Mouse (Mus musculus): Measurements from ENCODE around the gene Bcat1. TPM values are rescaled to one million over a fixed set of nuclear protein-coding genes. Genes with fewer than 3 reads are reported as not detected.

The Bcat1 gene
- polyA plus RNA-seq, 1 experiment from 2014 or later, result 101 TPM

DNA sequence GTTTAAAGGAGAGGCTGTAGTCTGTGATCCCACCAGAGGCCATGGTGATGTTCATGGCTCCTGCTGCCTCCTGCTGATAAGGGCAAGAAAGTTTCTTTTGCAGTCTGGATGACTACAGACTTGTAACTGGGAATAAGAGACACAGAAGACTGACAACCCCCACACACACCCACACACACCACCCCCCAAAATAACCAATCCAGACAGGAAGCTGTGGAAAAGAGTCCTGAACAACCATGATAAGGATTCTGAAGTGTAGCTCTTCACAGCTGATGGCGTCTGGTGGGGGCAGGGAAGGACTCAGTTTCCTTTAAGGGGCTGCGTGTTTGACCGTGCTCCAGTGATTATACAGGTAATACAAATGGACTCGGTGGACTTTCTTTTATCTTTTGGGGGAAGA, 13.4 kb upstream of the Bcat1 start:
- Histone ChIP-seq H3K36me3 (no peaks in the 10 kb centered on the region), H3K27ac (no peak overlapping the region), H3K27me3 (0 out of 2 replicates have a peak, but pooled peaks cover 2% of the 10 kb centered on the region), H3K4me2 (no peak overlapping the region), H3K4me1 (replicated peaks) (no peaks in the 10 kb centered on the region), H3K4me3 (no peak overlapping the region), H3K9ac (no peak overlapping the region), H3K9me3 (no peaks in the 10 kb centered on the region)
- 80% methylated on average over 4 of the region's 4 CpGs for WGBS
- no peak for ATAC-seq (ENCODE audit: low FRiP score)

DNA sequence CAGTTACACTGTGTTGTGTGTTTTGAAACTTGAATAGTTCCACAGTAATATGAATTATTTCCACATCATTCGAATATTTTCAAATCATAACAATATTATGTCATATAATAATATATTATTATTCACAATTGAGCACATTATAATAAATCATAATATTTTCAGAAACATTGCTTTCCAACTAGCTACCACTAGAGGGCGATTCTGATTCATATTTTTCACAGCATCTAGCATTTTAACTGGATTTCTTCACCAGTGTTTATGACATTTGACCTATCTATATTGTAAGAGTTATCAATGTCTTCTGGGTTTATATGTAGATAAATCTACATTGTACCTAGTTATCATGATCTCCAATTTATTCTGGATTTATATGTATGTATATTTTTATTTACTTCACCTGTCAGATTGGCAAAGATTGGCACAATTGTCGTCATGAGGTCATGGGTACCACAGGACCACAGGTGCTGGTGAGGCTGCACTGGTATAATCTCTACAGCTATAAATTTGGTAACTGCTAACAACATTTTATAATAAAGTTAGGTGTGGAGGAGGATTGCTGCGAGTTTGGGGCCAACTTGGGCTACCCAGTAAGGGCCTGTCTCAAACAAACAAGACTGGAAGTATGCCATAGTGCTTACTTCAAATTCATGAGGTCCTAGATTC, 12.6 kb upstream of the Bcat1 start:
- Histone ChIP-seq H3K4me3 (no peak overlapping the region), H3K27ac (no peak overlapping the region), H3K4me2 (no peak overlapping the region), H3K9ac (no peak overlapping the region), H3K9me3 (no peaks in the 10 kb centered on the region), H3K36me3 (no peaks in the 10 kb centered on the region), H3K27me3 (0 out of 2 replicates have a peak, but pooled peaks cover 2% of the 10 kb centered on the region), H3K4me1 (replicated peaks) (no peaks in the 10 kb centered on the region)
- ATAC-seq (ENCODE audit: low FRiP score), result no peak
- WGBS, result 50% methylated on average over 4 of the region's 4 CpGs

DNA sequence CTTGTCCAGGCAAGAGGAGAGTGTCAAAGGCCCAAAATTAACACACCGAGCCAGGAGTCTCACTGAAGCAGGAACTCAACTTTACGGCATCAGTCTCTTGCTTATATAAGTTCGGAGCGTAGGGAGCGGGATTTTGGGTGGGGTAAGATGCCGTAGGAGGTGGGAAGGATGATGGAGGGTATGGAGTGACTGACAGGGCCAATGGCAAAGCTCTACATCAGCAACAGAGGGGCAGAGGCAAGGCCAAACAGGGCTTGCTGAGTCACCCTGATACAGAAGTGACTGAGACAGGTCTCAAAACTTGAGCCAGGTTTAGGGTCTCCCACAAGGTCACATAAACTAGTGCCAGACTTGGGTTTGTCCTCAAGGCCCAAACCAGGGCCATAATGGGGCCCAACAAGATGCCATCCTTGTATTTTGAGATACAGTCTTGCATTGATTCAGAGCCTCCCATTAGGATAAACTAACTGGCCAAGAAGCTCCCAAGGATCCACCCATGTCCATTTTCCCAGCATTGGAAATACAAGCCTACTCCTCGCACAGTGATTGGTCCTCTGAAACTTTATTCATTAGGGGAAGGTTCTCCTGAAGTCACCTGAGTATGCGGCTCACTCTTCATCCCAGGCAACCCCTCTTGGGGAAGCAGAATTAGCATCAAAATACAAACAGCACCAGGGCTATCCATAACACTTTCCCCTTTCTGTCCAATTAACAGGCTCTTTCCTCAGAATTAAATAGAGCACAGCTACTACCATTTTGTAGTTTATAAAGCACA, 8.5 kb upstream of the Bcat1 start:
- 91% methylated on average over 8 of the region's 8 CpGs for WGBS
- H3K4me2 ChIP-seq, result no peak overlapping the region
- ATAC-seq (ENCODE audit: low FRiP score), result no peak
- H3K9me3 ChIP-seq, result no peaks in the 10 kb centered on the region
- H3K9ac ChIP-seq, result no peak overlapping the region
- no peak overlapping the region for H3K27ac ChIP-seq
- H3K36me3 ChIP-seq, result no peaks in the 10 kb centered on the region
- H3K4me1 ChIP-seq (replicated peaks), result no peaks in the 10 kb centered on the region
- no peak overlapping the region for H3K4me3 ChIP-seq
- no peaks in the 10 kb centered on the region for H3K27me3 ChIP-seq

DNA sequence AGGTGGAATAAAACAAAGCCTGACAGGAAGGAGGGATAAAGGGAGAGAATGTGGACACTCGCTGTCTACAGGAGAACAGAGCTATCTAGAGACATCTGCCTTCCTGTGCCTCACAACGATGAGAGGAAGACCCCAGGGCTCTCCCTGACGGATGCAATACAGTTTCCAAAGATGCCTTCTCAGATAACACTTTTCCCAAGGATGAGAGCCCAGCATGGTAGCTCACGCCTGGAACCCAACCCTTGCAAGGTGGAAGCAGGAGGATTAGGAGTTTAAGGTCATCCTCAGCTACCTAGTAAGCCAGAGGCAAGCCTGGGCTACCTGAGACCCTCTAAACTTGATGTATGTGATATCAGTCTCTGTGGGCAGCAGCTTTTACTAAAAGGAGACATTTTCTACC, 5.7 kb upstream of the Bcat1 start:
- Histone ChIP-seq H3K4me2 (no peak overlapping the region), H3K27me3 (no peaks in the 10 kb centered on the region), H3K4me3 (no peak overlapping the region), H3K9me3 (no peaks in the 10 kb centered on the region), H3K4me1 (replicated peaks) (no peaks in the 10 kb centered on the region), H3K9ac (no peak overlapping the region), H3K36me3 (no peaks in the 10 kb centered on the region), H3K27ac (no peak overlapping the region)
- 86% methylated on average over 4 of the region's 4 CpGs for WGBS
- ATAC-seq (ENCODE audit: low FRiP score), result no peak

DNA sequence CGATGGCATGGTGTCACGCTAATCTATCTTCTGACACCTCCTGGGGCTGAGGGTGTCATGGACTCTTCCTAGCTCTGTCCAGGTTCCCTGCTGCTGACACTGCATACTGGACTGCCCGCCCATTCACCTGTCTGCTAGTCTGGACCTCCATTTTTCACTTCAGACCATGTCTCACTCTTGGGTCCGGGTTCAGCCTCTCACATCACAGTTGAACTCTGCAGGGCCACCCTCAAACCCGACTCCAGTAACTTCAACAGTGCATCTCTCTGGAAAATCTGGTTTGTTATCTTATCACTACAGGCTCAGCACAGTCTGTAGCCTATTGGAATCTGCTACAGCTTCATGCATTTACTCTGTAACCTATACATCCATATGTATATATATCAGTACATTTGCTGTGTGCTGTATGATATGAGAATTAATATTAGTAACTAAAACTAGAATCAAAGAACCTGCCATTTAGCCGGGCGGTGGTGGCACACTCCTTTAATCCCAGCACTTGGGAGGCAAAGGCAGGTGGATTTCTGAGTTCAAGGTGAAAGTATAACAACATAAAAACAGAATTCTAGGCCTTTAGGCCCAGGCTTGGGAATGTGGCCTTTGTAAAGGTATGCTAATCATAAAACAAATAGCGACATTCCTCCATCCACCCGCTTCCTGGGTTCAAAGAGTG, 3.2 kb upstream of the Bcat1 start:
- ATAC-seq (ENCODE audit: low FRiP score), result no peak
- Histone ChIP-seq H3K36me3 (no peaks in the 10 kb centered on the region), H3K27me3 (no peaks in the 10 kb centered on the region), H3K4me2 (no peak overlapping the region), H3K4me1 (replicated peaks) (peaks cover 15% of the 10 kb centered on the region), H3K9me3 (no peaks in the 10 kb centered on the region), H3K9ac (no peak overlapping the region), H3K27ac (no peak overlapping the region), H3K4me3 (no peak overlapping the region)
- WGBS, result 78% methylated on average over 9 of the region's 9 CpGs

DNA sequence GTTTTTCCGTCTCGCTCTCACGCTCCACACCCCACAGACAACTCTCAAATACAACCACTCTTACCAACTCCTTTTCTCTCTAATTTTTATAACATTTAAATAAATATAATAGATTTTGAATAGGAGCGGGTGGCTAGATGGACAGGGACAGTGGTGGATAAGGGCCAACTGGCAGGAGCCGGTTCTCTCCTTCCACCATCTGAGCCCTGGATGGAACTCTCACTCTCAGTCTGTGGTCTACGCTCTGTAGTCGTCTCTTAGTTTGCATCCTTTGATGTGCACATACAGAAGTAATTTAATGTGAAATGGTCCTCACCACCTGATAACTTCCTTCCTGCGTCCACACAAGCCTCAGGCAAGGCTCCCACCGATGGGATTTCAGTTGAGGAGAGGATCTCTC, 302 bp upstream of the Bcat1 start:
- H3K27me3 ChIP-seq, result 0 out of 2 replicates have a peak, but pooled peaks cover 3% of the 10 kb centered on the region
- H3K4me3 ChIP-seq, result peak overlapping the region; percentile 50
- WGBS, result 12% methylated on average over 9 of the region's 9 CpGs
- H3K4me2 ChIP-seq, result peak overlapping the region; percentile 99
- peak overlapping the region; percentile 74 for H3K9ac ChIP-seq
- no peak overlapping the region for H3K27ac ChIP-seq
- no peaks in the 10 kb centered on the region for H3K36me3 ChIP-seq
- peaks cover 15% of the 10 kb centered on the region for H3K4me1 ChIP-seq (replicated peaks)
- no peaks in the 10 kb centered on the region for H3K9me3 ChIP-seq
- ATAC-seq (ENCODE audit: low FRiP score), result no peak

DNA sequence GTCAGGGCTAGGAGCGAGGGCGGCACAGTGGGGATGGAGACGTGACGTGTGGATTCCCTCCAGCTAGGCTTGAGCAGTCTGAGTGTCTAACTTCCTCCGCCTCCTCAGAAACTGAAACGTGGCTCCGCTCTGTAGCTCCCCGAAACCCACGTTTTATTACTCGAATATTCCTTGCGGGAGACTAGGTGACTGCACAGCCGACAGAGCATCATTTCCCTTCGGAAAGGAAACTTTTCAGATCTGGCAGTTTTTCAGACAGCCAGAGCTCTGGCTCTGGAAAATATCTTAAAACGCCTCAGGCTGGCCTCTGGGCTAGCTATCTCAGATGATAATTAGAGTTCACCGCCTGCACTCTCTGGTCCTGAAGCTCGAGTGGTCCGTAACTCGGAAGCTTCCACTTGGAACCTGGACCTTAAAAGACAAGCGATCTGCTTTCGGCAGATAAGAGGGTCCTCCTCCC, 866 bp downstream of the Bcat1 start:
- H3K9me3 ChIP-seq, result no peaks in the 10 kb centered on the region
- peak overlapping the region; percentile 50 for H3K4me3 ChIP-seq
- no peaks in the 10 kb centered on the region for H3K36me3 ChIP-seq
- ATAC-seq (ENCODE audit: low FRiP score), result peak; percentile 60; the same call in 1 of the 2 replicates
- peaks cover 15% of the 10 kb centered on the region for H3K4me1 ChIP-seq (replicated peaks)
- H3K27me3 ChIP-seq, result 0 out of 2 replicates have a peak, but pooled peaks cover 3% of the 10 kb centered on the region
- H3K9ac ChIP-seq, result peak overlapping the region; percentile 74
- WGBS, result under 1% methylated on average over 20 of the region's 20 CpGs
- H3K4me2 ChIP-seq, result peak overlapping the region; percentile 99
- H3K27ac ChIP-seq, result no peak overlapping the region

DNA sequence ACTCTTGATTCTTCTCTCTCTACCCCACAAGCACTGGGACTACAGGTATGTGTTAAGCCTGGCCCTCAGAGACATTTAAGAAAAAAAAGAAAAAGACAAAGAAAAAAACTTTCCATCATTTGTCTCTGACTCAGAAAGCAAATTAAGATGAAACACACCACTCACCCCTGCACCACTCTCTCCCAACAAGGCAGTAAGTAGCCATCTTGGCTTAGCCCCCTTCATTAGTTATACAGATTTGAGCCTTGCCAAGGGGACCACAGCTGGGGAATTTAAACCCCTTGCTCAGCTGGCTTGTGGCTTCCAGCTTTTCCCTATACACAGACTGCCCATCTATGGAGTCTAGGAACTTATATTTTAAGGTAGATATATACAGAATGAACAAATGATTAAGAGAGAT, 1.5 kb downstream of the Bcat1 start:
- H3K27ac ChIP-seq, result no peak overlapping the region
- 0 out of 2 replicates have a peak, but pooled peaks cover 3% of the 10 kb centered on the region for H3K27me3 ChIP-seq
- no peaks in the 10 kb centered on the region for H3K36me3 ChIP-seq
- no peak overlapping the region for H3K9ac ChIP-seq
- no peak overlapping the region for H3K4me3 ChIP-seq
- ATAC-seq (ENCODE audit: low FRiP score), result no peak
- H3K4me1 ChIP-seq (replicated peaks), result peaks cover 15% of the 10 kb centered on the region
- no peaks in the 10 kb centered on the region for H3K9me3 ChIP-seq
- peak overlapping the region; percentile 99 for H3K4me2 ChIP-seq

DNA sequence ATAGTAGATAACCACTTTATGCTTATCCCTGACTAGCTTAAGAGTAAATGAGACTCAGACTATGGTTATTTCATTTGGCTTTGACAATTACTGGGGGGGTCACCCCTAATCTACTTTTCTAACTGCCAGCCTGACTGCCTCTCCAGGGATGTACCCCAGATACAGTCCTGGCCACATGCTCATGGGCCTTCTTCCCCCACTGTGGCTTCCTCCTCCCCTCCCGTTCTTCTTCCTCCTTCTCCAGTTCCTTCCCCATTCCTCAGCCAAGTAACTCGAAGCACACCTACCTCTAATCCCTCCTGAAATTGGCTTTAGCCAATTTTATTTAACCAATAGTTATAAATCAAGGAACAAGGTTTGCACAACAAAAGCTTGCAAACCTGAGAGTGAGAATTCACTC, 6.1 kb downstream of the Bcat1 start:
- Histone ChIP-seq H3K9ac (no peak overlapping the region), H3K27me3 (0 out of 2 replicates have a peak, but pooled peaks cover 3% of the 10 kb centered on the region), H3K36me3 (no peaks in the 10 kb centered on the region), H3K4me1 (replicated peaks) (0 out of 2 replicates have a peak, but pooled peaks cover 3% of the 10 kb centered on the region), H3K4me3 (no peak overlapping the region), H3K9me3 (no peaks in the 10 kb centered on the region), H3K4me2 (no peak overlapping the region), H3K27ac (no peak overlapping the region)
- 90% methylated on average over 2 of the region's 2 CpGs for WGBS
- no peak for ATAC-seq (ENCODE audit: low FRiP score)

DNA sequence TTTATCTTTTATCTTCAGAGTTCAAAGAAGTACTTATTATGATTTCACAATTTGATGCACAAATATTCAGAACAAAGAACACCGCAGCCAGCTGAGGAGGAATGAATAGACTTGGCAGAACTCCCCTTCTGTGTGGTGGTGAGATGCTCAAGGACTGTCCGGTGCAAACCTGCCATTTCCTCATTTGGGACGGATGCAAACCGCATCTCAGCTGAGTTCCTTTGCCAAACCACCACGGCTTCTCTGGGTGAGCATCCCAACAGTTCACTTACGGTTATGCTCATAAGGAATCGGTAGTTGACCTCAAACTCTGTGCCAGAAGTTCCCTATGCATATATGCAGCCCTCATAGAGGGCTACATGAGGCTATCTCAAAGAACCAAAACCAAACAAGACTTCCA, 6.6 kb downstream of the Bcat1 start:
- no peak overlapping the region for H3K4me3 ChIP-seq
- 0 out of 2 replicates have a peak, but pooled peaks cover 3% of the 10 kb centered on the region for H3K27me3 ChIP-seq
- H3K4me2 ChIP-seq, result no peak overlapping the region
- 0 out of 2 replicates have a peak, but pooled peaks cover under 1% of the 10 kb centered on the region for H3K4me1 ChIP-seq (replicated peaks)
- H3K9ac ChIP-seq, result no peak overlapping the region
- H3K36me3 ChIP-seq, result no peaks in the 10 kb centered on the region
- 98% methylated on average over 7 of the region's 7 CpGs for WGBS
- no peaks in the 10 kb centered on the region for H3K9me3 ChIP-seq
- ATAC-seq (ENCODE audit: low FRiP score), result no peak
- no peak overlapping the region for H3K27ac ChIP-seq

DNA sequence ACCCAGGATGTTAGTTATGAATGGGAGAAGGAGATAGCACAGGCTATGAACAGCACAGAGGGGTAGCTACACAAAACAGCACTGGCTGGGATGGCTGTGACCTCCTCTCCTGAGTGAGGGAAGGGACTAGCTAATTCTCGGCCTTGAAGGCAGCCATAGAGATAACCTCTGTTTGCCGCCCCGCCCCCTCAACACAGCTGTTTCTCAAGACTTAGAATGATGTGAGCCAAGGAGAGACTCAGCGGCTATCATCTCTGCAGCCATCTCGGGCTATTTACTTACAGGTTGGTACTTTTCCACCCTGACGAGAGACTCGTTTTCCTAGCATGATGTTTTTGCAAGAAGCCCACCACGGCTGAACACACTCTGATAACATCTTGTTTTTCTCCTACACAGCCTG, 8.3 kb downstream of the Bcat1 start:
- no peaks in the 10 kb centered on the region for H3K9me3 ChIP-seq
- 88% methylated on average over 8 of the region's 8 CpGs for WGBS
- no peaks in the 10 kb centered on the region for H3K27me3 ChIP-seq
- H3K4me3 ChIP-seq, result no peak overlapping the region
- no peak overlapping the region for H3K9ac ChIP-seq
- no peak overlapping the region for H3K27ac ChIP-seq
- H3K36me3 ChIP-seq, result no peaks in the 10 kb centered on the region
- H3K4me1 ChIP-seq (replicated peaks), result no peaks in the 10 kb centered on the region
- no peak overlapping the region for H3K4me2 ChIP-seq
- no peak for ATAC-seq (ENCODE audit: low FRiP score)

DNA sequence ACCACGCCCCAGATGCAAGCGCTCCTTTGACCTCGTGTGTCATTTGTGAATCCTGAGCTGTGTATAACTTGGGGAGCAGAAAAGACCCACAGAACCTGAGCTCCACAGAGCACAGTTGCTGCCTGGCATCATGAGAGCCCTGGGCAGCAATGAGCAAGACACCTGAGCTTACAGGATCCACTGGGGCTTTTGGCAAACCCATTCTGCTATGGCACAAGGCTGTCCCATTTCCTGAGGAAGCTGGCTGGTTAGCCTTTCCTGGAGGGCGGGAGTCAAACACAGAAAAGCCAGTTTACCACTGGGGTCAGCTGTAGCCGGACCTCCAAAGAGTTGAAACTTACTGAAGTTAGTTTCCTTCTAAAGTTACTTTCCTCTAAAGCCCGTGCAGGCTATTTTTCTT, 9.6 kb downstream of the Bcat1 start:
- no peaks in the 10 kb centered on the region for H3K4me1 ChIP-seq (replicated peaks)
- H3K27ac ChIP-seq, result no peak overlapping the region
- no peak overlapping the region for H3K4me2 ChIP-seq
- H3K4me3 ChIP-seq, result no peak overlapping the region
- no peak for ATAC-seq (ENCODE audit: low FRiP score)
- H3K36me3 ChIP-seq, result no peaks in the 10 kb centered on the region
- H3K9me3 ChIP-seq, result no peaks in the 10 kb centered on the region
- 88% methylated on average over 6 of the region's 6 CpGs for WGBS
- no peaks in the 10 kb centered on the region for H3K27me3 ChIP-seq
- H3K9ac ChIP-seq, result no peak overlapping the region
